Mouse (Mus musculus): Measurements from ENCODE around the gene Creb3l2. TPM values are rescaled to one million over a fixed set of nuclear protein-coding genes. Genes with fewer than 3 reads are reported as not detected.
A peak's percentile ranks its signal among the peaks of the same experiment; 100 is the strongest.

Creb3l2 gene
- total and polyA plus RNA-seq, 2 experiments from 2014 or later = 16.3 to 32.4 TPM

DNA sequence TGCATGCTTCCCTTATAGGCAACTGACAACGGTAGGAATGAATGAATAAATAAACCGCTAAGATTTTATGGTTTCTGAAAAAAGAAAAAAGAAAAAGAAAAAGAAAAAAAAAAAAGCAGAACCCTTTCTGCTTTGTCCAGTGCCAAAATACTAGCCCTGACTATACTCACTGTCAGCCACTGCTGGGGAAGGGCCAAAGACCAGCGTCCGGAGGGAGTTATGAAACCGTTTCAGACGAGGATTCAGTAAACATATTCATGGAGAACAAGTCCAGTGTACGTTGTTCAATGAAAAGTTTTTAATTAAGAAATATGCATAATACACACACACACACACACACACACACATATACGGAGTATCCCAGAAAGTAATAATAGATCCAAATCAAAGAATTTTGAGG lies 91.6 kb downstream of the Creb3l2 start:
- no peak for ATAC-seq (ENCODE audit: insufficient read depth, low read depth)
- DNase-seq (ENCODE audit: low spot score) = no peak
- 87% methylated on average over 8 of the region's 8 CpGs for WGBS
- TF ChIP-seq EP300 (IDR thresholded peaks at IDR 0.05; ENCODE audit: low read depth) = no peak
- no peak for TF ChIP-seq CTCF (IDR thresholded peaks at IDR 0.05; ENCODE audit: low read depth)
- Histone ChIP-seq H3K4me1 (ENCODE audit: control insufficient read depth, insufficient read depth) (no peaks in the 10 kb centered on the region), H3K4me2 (ENCODE audit: low read depth, low read length) (no peak overlapping the region), H3K27me3 (ENCODE audit: control insufficient read depth, insufficient read depth, low read length) (no peaks in the 10 kb centered on the region), H3K9ac (replicated peaks; ENCODE audit: low read depth, low read length) (no peak overlapping the region), H3K4me3 (ENCODE audit: low read depth, low read length) (no peak overlapping the region), H3K27ac (ENCODE audit: low read depth) (no peak overlapping the region), H3K9me3 (replicated peaks; ENCODE audit: control insufficient read depth, low read length) (no peaks in the 10 kb centered on the region), H3K36me3 (replicated peaks; ENCODE audit: control insufficient read depth, insufficient read depth, low read length) (peaks cover 65% of the 10 kb centered on the region)

DNA sequence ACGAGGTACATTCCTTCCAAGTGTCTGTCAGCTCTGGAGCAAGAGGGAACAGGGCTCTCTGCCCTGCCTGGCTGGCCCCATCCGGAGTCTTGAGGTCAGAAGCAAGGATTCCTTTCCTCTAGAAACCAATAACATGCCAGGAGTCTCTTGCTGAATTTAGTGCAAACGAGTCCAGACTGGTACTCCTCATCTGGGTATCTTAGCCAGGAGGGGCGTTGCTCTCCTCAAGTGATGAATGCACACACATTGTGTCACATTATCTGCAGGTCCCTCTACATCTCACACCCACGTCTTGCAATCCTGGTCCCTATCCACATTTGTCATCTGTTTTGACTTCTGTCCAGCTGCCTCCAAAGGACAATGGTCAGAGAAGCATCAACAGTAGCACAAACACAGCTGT lies 94.3 kb downstream of the Creb3l2 start:
- H3K4me3 ChIP-seq (ENCODE audit: low read depth, low read length) = no peak overlapping the region
- H3K4me2 ChIP-seq (ENCODE audit: low read depth, low read length) = no peak overlapping the region
- H3K27me3 ChIP-seq (ENCODE audit: control insufficient read depth, insufficient read depth, low read length) = no peaks in the 10 kb centered on the region
- H3K4me1 ChIP-seq (ENCODE audit: control insufficient read depth, insufficient read depth) = no peaks in the 10 kb centered on the region
- peaks cover 69% of the 10 kb centered on the region for H3K36me3 ChIP-seq (replicated peaks; ENCODE audit: control insufficient read depth, insufficient read depth, low read length)
- H3K9me3 ChIP-seq (replicated peaks; ENCODE audit: control insufficient read depth, low read length) = no peaks in the 10 kb centered on the region
- ATAC-seq (ENCODE audit: insufficient read depth, low read depth) (no peak), DNase-seq (ENCODE audit: low spot score) (no peak)
- no peak overlapping the region for H3K9ac ChIP-seq (replicated peaks; ENCODE audit: low read depth, low read length)
- no peak for TF ChIP-seq CTCF (IDR thresholded peaks at IDR 0.05; ENCODE audit: low read depth)
- no peak for TF ChIP-seq EP300 (IDR thresholded peaks at IDR 0.05; ENCODE audit: low read depth)
- 73% methylated on average over 5 of the region's 5 CpGs for WGBS
- no peak overlapping the region for H3K27ac ChIP-seq (ENCODE audit: low read depth)

DNA sequence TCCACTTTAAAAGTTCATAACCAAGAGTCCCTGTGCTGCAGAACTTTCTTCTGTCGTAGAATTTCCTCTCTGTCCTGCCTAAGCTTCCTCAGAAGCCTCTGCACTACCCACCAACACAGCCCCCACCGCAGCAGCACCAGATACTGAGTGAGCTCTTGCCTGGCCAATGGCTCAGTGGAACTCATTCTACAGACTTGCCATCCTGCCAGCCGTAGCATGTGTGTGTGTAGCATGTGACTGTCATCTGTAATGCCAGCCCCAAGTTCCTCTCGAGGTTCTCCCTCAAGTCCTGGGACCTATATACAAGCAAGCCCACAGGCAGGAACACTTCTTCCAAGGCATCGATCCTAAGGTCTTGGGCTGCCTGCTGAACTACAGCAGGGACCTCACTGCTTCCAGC lies 103.9 kb downstream of the Creb3l2 start:
- DNase-seq (ENCODE audit: low spot score) (no peak), ATAC-seq (ENCODE audit: insufficient read depth, low read depth) (no peak)
- Histone ChIP-seq H3K4me2 (ENCODE audit: low read depth, low read length) (no peak overlapping the region), H3K36me3 (replicated peaks; ENCODE audit: control insufficient read depth, insufficient read depth, low read length) (peaks cover 66% of the 10 kb centered on the region), H3K27ac (ENCODE audit: low read depth) (no peak overlapping the region), H3K4me3 (ENCODE audit: low read depth, low read length) (no peak overlapping the region), H3K27me3 (ENCODE audit: control insufficient read depth, insufficient read depth, low read length) (no peaks in the 10 kb centered on the region), H3K4me1 (ENCODE audit: control insufficient read depth, insufficient read depth) (0 out of 2 replicates have a peak, but pooled peaks cover 6% of the 10 kb centered on the region), H3K9me3 (replicated peaks; ENCODE audit: control insufficient read depth, low read length) (no peaks in the 10 kb centered on the region), H3K9ac (replicated peaks; ENCODE audit: low read depth, low read length) (no peak overlapping the region)
- 68% methylated on average over 5 of the region's 5 CpGs for WGBS
- TF ChIP-seq EP300 (IDR thresholded peaks at IDR 0.05; ENCODE audit: low read depth) = no peak
- no peak for TF ChIP-seq CTCF (IDR thresholded peaks at IDR 0.05; ENCODE audit: low read depth)

GRCm38 (mm10) chr6:37336831-37337260 lies 105.1 kb downstream of the Creb3l2 start:
- Histone ChIP-seq H3K9ac (replicated peaks; ENCODE audit: low read depth, low read length) (no peak overlapping the region), H3K36me3 (replicated peaks; ENCODE audit: control insufficient read depth, insufficient read depth, low read length) (peaks cover 69% of the 10 kb centered on the region), H3K27ac (ENCODE audit: low read depth) (peak overlapping the region; percentile 40; the same call in 1 of the 2 replicates), H3K4me2 (ENCODE audit: low read depth, low read length) (no peak overlapping the region), H3K4me3 (ENCODE audit: low read depth, low read length) (no peak overlapping the region), H3K9me3 (replicated peaks; ENCODE audit: control insufficient read depth, low read length) (no peaks in the 10 kb centered on the region), H3K27me3 (ENCODE audit: control insufficient read depth, insufficient read depth, low read length) (no peaks in the 10 kb centered on the region), H3K4me1 (ENCODE audit: control insufficient read depth, insufficient read depth) (0 out of 2 replicates have a peak, but pooled peaks cover 10% of the 10 kb centered on the region)
- ATAC-seq (ENCODE audit: insufficient read depth, low read depth) = peak; percentile 68
- WGBS = 34% methylated on average over 5 of the region's 5 CpGs
- no peak for DNase-seq (ENCODE audit: low spot score)
- TF ChIP-seq EP300 (IDR thresholded peaks at IDR 0.05; ENCODE audit: low read depth) (no peak), CTCF (IDR thresholded peaks at IDR 0.05; ENCODE audit: low read depth) (no peak)

DNA sequence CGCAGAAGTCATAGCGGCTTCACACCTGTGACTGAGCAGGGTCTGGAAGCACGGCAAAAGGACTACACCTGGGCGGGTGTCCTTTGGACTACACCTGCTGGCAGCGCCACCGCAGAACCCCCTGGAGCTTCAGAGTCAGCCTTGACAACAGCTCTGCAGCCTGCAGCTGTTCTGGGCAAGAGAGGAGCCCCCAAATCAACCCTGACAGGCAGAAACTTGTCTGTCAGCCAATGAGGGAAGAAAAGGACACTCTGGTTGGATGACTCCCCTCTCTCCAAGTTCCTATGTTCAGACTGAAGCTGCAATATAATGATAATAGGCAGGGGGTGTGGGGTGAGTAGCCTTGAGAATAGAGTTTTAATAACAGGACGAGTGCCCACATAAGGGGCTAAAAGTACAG lies 105.6 kb downstream of the Creb3l2 start:
- H3K4me3 ChIP-seq (ENCODE audit: low read depth, low read length) = no peak overlapping the region
- DNase-seq (ENCODE audit: low spot score) (no peak), ATAC-seq (ENCODE audit: insufficient read depth, low read depth) (no peak)
- no peaks in the 10 kb centered on the region for H3K9me3 ChIP-seq (replicated peaks; ENCODE audit: control insufficient read depth, low read length)
- WGBS = 73% methylated on average over 7 of the region's 7 CpGs
- no peak overlapping the region for H3K4me2 ChIP-seq (ENCODE audit: low read depth, low read length)
- H3K4me1 ChIP-seq (ENCODE audit: control insufficient read depth, insufficient read depth) = peaks cover 12% of the 10 kb centered on the region
- H3K9ac ChIP-seq (replicated peaks; ENCODE audit: low read depth, low read length) = no peak overlapping the region
- peak overlapping the region; percentile 40; the same call in 1 of the 2 replicates for H3K27ac ChIP-seq (ENCODE audit: low read depth)
- H3K36me3 ChIP-seq (replicated peaks; ENCODE audit: control insufficient read depth, insufficient read depth, low read length) = peaks cover 69% of the 10 kb centered on the region
- no peak for TF ChIP-seq EP300 (IDR thresholded peaks at IDR 0.05; ENCODE audit: low read depth)
- no peak for TF ChIP-seq CTCF (IDR thresholded peaks at IDR 0.05; ENCODE audit: low read depth)
- no peaks in the 10 kb centered on the region for H3K27me3 ChIP-seq (ENCODE audit: control insufficient read depth, insufficient read depth, low read length)

DNA sequence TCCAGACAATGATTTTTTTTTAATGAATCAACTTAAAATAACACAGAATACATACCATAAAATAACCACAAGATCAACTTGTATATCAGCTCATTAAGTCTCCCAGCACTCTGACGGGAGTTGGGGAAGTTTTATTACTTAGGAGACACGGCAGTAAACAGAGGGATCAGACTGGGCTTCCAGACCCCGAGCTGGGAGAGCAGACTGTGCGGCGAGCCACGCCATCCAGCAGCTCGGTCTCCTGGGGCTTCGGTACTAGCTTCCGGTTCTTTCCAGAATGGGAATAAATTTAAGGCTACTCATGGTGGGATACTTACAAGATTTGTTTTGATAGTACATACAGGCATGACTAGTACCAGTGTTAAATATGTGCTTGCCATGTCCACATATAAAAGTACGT lies 109.1 kb downstream of the Creb3l2 start:
- TF ChIP-seq EP300 (IDR thresholded peaks at IDR 0.05; ENCODE audit: low read depth) (no peak), CTCF (IDR thresholded peaks at IDR 0.05; ENCODE audit: low read depth) (no peak)
- H3K4me1 ChIP-seq (ENCODE audit: control insufficient read depth, insufficient read depth) = peaks cover 34% of the 10 kb centered on the region
- H3K9me3 ChIP-seq (replicated peaks; ENCODE audit: control insufficient read depth, low read length) = no peaks in the 10 kb centered on the region
- ATAC-seq (ENCODE audit: insufficient read depth, low read depth) = no peak
- H3K4me3 ChIP-seq (ENCODE audit: low read depth, low read length) = no peak overlapping the region
- no peak overlapping the region for H3K4me2 ChIP-seq (ENCODE audit: low read depth, low read length)
- H3K27me3 ChIP-seq (ENCODE audit: control insufficient read depth, insufficient read depth, low read length) = no peaks in the 10 kb centered on the region
- H3K36me3 ChIP-seq (replicated peaks; ENCODE audit: control insufficient read depth, insufficient read depth, low read length) = peaks cover 63% of the 10 kb centered on the region
- DNase-seq (ENCODE audit: low spot score) = no peak
- 83% methylated on average over 10 of the region's 10 CpGs for WGBS
- H3K27ac ChIP-seq (ENCODE audit: low read depth) = no peak overlapping the region
- no peak overlapping the region for H3K9ac ChIP-seq (replicated peaks; ENCODE audit: low read depth, low read length)

Data from heart, postnatal 0 days (tissue).